Mouse (Mus musculus): Measurements from ENCODE around the gene Opn1mw.

DNA sequence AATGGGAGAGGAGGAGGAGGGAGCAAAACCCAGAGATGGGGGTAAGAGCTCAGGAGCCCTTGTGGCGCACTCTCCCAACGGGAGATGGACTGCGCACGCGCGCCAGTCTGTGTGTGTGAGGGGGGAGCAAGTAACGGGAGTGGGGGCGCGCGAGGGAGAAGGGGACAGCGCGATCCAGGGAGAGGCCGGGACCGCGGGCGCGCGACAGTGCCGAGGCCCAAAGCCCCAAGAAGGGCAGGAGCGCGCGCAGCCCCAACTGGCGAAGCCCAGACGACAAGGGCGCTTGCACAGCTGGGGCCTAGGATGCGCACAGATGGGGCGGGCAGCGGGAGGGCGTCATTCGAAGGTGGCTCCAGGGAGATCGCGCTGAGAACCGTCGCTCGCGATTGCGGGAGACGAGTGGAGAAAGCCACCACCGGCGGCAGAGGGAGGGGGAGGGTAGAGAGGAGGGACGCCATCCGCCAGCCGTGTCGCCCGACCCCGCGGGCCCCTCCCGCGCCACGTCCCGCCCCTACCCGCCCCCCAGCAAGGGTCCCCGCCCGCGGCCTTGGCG, 42.2 kb upstream of the Opn1mw start:
- 0 out of 2 replicates have a peak, but pooled peaks have one; percentile 45 for TF ChIP-seq POLR2A (IDR thresholded peaks at IDR 0.05; ENCODE audit: borderline replicate concordance, extremely low read depth, insufficient read depth, insufficient read length, poor library complexity, severe bottlenecking)
- no peak for TF ChIP-seq CTCF (IDR thresholded peaks at IDR 0.05; ENCODE audit: borderline replicate concordance, extremely low read depth, insufficient read depth, insufficient read length)
